Mouse (Mus musculus) embryonic facial prominence, embryonic 10.5 days (tissue): ENCODE data around the gene Fitm1. TPM values are rescaled to one million over a fixed set of nuclear protein-coding genes. Genes with fewer than 3 reads are reported as not detected.

Experiments
- DNase-seq: peaks from one replicate; pipeline ENCODE4 v3.0.0-alpha.2; 2017; ENCODE audit warnings: low spot score
- H3K27ac ChIP-seq: fragments of 300-500 bp; sonication (generic); replicated peaks from 2 replicates; pipeline ENCODE4 v1.5.1; 2016; ENCODE audit warnings: mild to moderate bottlenecking
- H3K27me3 ChIP-seq: fragments of 300-500 bp; sonication (generic); replicated peaks from 2 replicates; pipeline ENCODE4 v1.6.1; 2016; ENCODE audit warnings: low read depth, mild to moderate bottlenecking; ENCODE audit not compliant: poor library complexity, severe bottlenecking
- H3K36me3 ChIP-seq: fragments of 300-500 bp; sonication (generic); replicated peaks from 2 replicates; pipeline ENCODE4 v1.6.1; 2016; ENCODE audit warnings: mild to moderate bottlenecking, moderate library complexity
- H3K4me1 ChIP-seq: fragments of 300-500 bp; sonication (generic); 2 replicates; pipeline ENCODE4 v1.6.1; 2016
- H3K4me3 ChIP-seq: fragments of 300-500 bp; sonication (generic); 2 replicates; pipeline ENCODE4 v1.5.1; 2016; ENCODE audit warnings: mild to moderate bottlenecking, moderate library complexity
- H3K9me3 ChIP-seq: fragments of 300-500 bp; sonication (generic); 2 replicates; pipeline ENCODE4 v1.6.1; 2016; ENCODE audit warnings: mild to moderate bottlenecking
- WGBS: fragments of 180-500 bp; shearing (Covaris S2); methylation state at CpG from one replicate; pipeline ENCODE4 v1.1.7; 2016; 5-methylcytosine and 5-hydroxymethylcytosine counted together
- polyA plus RNA-seq: library from polyadenylated mRNA; unstranded; fragments of >200 nt; fragmentation: Nextera tagmentation; extraction: Ambion mirVana; gene quantifications from 2 replicates; pipeline ENCODE4 v1.2.1, GENCODE M21; 2016

Fitm1 gene
- polyA plus RNA-seq, 1 experiment from 2014 or later = 1.1 TPM

- Histone ChIP-seq H3K9me3 (no peaks in the 10 kb centered on the region), H3K4me1 (peaks cover 20% of the 10 kb centered on the region), H3K27me3 (no peaks in the 10 kb centered on the region), H3K36me3 (peaks cover 89% of the 10 kb centered on the region), H3K4me3 (no peak overlapping the region), H3K27ac (no peak overlapping the region)
- WGBS = 93% methylated on average over 16 of the region's 16 CpGs
- no peak for DNase-seq
Observed at GRCm38 (mm10) chr14:55605743-55606459, 30.5 kb downstream of the Fitm1 start.

- Histone ChIP-seq H3K27ac (no peak overlapping the region), H3K27me3 (no peaks in the 10 kb centered on the region), H3K36me3 (peaks cover 65% of the 10 kb centered on the region), H3K4me3 (no peak overlapping the region), H3K4me1 (peaks cover 14% of the 10 kb centered on the region), H3K9me3 (no peaks in the 10 kb centered on the region)
- 92% methylated on average over 6 of the region's 6 CpGs for WGBS
- DNase-seq = no peak
Observed at GRCm38 (mm10) chr14:55608339-55608738, 32.9 kb downstream of the Fitm1 start.

GRCm38 (mm10) chr14:55613346-55613745 is 37.9 kb downstream of the Fitm1 start:
- DNase-seq = no peak
- Histone ChIP-seq H3K4me1 (peaks cover 12% of the 10 kb centered on the region; the same call in 1 of the 2 replicates), H3K27me3 (no peaks in the 10 kb centered on the region), H3K27ac (no peak overlapping the region), H3K9me3 (no peaks in the 10 kb centered on the region), H3K36me3 (peaks cover 20% of the 10 kb centered on the region), H3K4me3 (no peak overlapping the region)
- 76% methylated on average over 6 of the region's 6 CpGs for WGBS

GRCm38 (mm10) chr14:55614565-55615178 is 39.3 kb downstream of the Fitm1 start:
- H3K27ac ChIP-seq = no peak overlapping the region
- H3K36me3 ChIP-seq = peaks cover 7% of the 10 kb centered on the region
- peaks cover 20% of the 10 kb centered on the region; the same call in 1 of the 2 replicates for H3K4me1 ChIP-seq
- no peaks in the 10 kb centered on the region for H3K9me3 ChIP-seq
- no peak overlapping the region for H3K4me3 ChIP-seq
- 80% methylated on average over 7 of the region's 7 CpGs for whole genome bisulfite sequencing
- peaks cover 6% of the 10 kb centered on the region; the same call in 1 of the 2 replicates for H3K27me3 ChIP-seq
- no peak for DNase-seq

- Histone ChIP-seq H3K27me3 (peaks cover 9% of the 10 kb centered on the region; the same call in 1 of the 2 replicates), H3K27ac (no peak overlapping the region), H3K9me3 (no peaks in the 10 kb centered on the region), H3K36me3 (no peaks in the 10 kb centered on the region), H3K4me3 (no peak overlapping the region), H3K4me1 (peaks cover 20% of the 10 kb centered on the region; the same call in 1 of the 2 replicates)
- no peak for DNase-seq
- WGBS = 33% methylated on average over 2 of the region's 2 CpGs
Observed at GRCm38 (mm10) chr14:55615876-55616275, 40.5 kb downstream of the Fitm1 start.

- Histone ChIP-seq H3K36me3 (no peaks in the 10 kb centered on the region), H3K9me3 (no peaks in the 10 kb centered on the region), H3K27ac (no peak overlapping the region), H3K27me3 (peaks cover 9% of the 10 kb centered on the region; the same call in 1 of the 2 replicates), H3K4me1 (peaks cover 20% of the 10 kb centered on the region; the same call in 1 of the 2 replicates), H3K4me3 (no peak overlapping the region)
- no peak for DNase-seq
- WGBS = 87% methylated on average over 2 of the region's 2 CpGs
Observed at GRCm38 (mm10) chr14:55616844-55617243, 41.4 kb downstream of the Fitm1 start.

- H3K36me3 ChIP-seq = 0 out of 2 replicates have a peak, but pooled peaks cover 3% of the 10 kb centered on the region
- peak; percentile 64 for DNase-seq
- 23% methylated on average over 21 of the region's 21 CpGs for WGBS
- H3K9me3 ChIP-seq = no peaks in the 10 kb centered on the region
- H3K4me1 ChIP-seq = peaks cover 20% of the 10 kb centered on the region; the same call in 1 of the 2 replicates
- H3K27me3 ChIP-seq = peaks cover 9% of the 10 kb centered on the region; the same call in 1 of the 2 replicates
- peak within 1 kb of the TSS; percentile 41 for H3K4me3 ChIP-seq
- no peak within 1 kb of the TSS; the same call in 1 of the 2 replicates for H3K27ac ChIP-seq
Observed at GRCm38 (mm10) chr14:55617822-55618221, 42.4 kb downstream of the Fitm1 start, which contains the start of gene Rec8. Gene Rec8, plus strand, starts transcription at chr14:55618037.

- Histone ChIP-seq H3K27me3 (peaks cover 9% of the 10 kb centered on the region; the same call in 1 of the 2 replicates), H3K4me3 (peak overlapping the region; percentile 41), H3K27ac (no peak overlapping the region; the same call in 1 of the 2 replicates), H3K4me1 (peaks cover 20% of the 10 kb centered on the region; the same call in 1 of the 2 replicates), H3K36me3 (peaks cover 11% of the 10 kb centered on the region), H3K9me3 (no peaks in the 10 kb centered on the region)
- 53% methylated on average over 22 of the region's 22 CpGs for WGBS
- DNase-seq = peak; percentile 31
Observed at GRCm38 (mm10) chr14:55618486-55619195, 43.2 kb downstream of the Fitm1 start.

Other genes starting within 250 kb of the Fitm1 start
- gene Dhrs4, start 96.9 kb upstream of the Fitm1 start, polyA plus RNA-seq = 77.3 and 88.4 TPM in 2 replicates
- gene Carmil3, start 85.0 kb upstream of the Fitm1 start, polyA plus RNA-seq = 3.4 and 3.5 TPM in 2 replicates
- 0.59 and 0.64 TPM in 2 replicates for gene Cpne6, start 65.2 kb upstream of the Fitm1 start, polyA plus RNA-seq
- 0.05 TPM in 1 of 2 replicates, not detected in the other for gene Nrl, start 50.6 kb upstream of the Fitm1 start, polyA plus RNA-seq
- gene Pck2, start 35.4 kb upstream of the Fitm1 start, polyA plus RNA-seq = 20.7 and 23.6 TPM in 2 replicates
- 65.9 and 74.1 TPM in 2 replicates for gene Dcaf11, start 15.6 kb upstream of the Fitm1 start, polyA plus RNA-seq
- gene A730061H03Rik, start 15.2 kb upstream of the Fitm1 start, polyA plus RNA-seq = not detected in 2 replicates
- 105 and 108 TPM in 2 replicates for gene Psme1, start 2.5 kb downstream of the Fitm1 start, polyA plus RNA-seq
- 6.0 and 6.6 TPM in 2 replicates for gene Emc9, start 9.7 kb downstream of the Fitm1 start, polyA plus RNA-seq
- gene Psme2, start 15.5 kb downstream of the Fitm1 start, polyA plus RNA-seq = 173 and 186 TPM in 2 replicates
- gene Rnf31, start 16.1 kb downstream of the Fitm1 start, polyA plus RNA-seq = 18.6 and 21.4 TPM in 2 replicates
- gene Irf9, start 28.0 kb downstream of the Fitm1 start, polyA plus RNA-seq = 7.2 and 8.0 TPM in 2 replicates
- 6.5 and 7.1 TPM in 2 replicates for gene Rec8, start 42.4 kb downstream of the Fitm1 start, polyA plus RNA-seq
- gene Ipo4, start 60.3 kb downstream of the Fitm1 start, polyA plus RNA-seq = 118 and 126 TPM in 2 replicates
- 0.89 and 1.4 TPM in 2 replicates for gene Gm49378, start 62.3 kb downstream of the Fitm1 start, polyA plus RNA-seq
- 78.3 and 79.3 TPM in 2 replicates for gene Tm9sf1, start 68.2 kb downstream of the Fitm1 start, polyA plus RNA-seq
- 0.74 and 0.82 TPM in 2 replicates for gene Tssk4, start 74.6 kb downstream of the Fitm1 start, polyA plus RNA-seq
- gene Mdp1, start 84.9 kb downstream of the Fitm1 start, polyA plus RNA-seq = 62.1 and 66.3 TPM in 2 replicates
- 60.7 and 64.7 TPM in 2 replicates for gene Gmpr2, start 96.3 kb downstream of the Fitm1 start, polyA plus RNA-seq
- gene Nedd8, start 96.5 kb downstream of the Fitm1 start, polyA plus RNA-seq = 628 and 638 TPM in 2 replicates
- gene Tinf2, start 106.2 kb downstream of the Fitm1 start, polyA plus RNA-seq = 65.8 and 69.2 TPM in 2 replicates
- 0.70 and 0.90 TPM in 2 replicates for gene Tgm1, start 138.3 kb downstream of the Fitm1 start, polyA plus RNA-seq
- gene Rabggta, start 146.6 kb downstream of the Fitm1 start, polyA plus RNA-seq = 29.7 and 35.3 TPM in 2 replicates
- gene Dhrs1, start 170.1 kb downstream of the Fitm1 start, polyA plus RNA-seq = 57.4 and 69.6 TPM in 2 replicates
- gene Nop9, start 170.1 kb downstream of the Fitm1 start, polyA plus RNA-seq = 59.1 and 64.5 TPM in 2 replicates
- 0.16 TPM in 1 of 2 replicates, not detected in the other for gene Cideb, start 182.8 kb downstream of the Fitm1 start, polyA plus RNA-seq
- gene Ltb4r2, start 185.8 kb downstream of the Fitm1 start, polyA plus RNA-seq = 0.13 and 0.39 TPM in 2 replicates
- 0.10 and 0.35 TPM in 2 replicates for gene Ltb4r1, start 190.3 kb downstream of the Fitm1 start, polyA plus RNA-seq
- gene Adcy4, start 208.5 kb downstream of the Fitm1 start, polyA plus RNA-seq = 10.7 and 11.4 TPM in 2 replicates
- gene Ripk3, start 213.2 kb downstream of the Fitm1 start, polyA plus RNA-seq = 21.4 and 24.1 TPM in 2 replicates
- 94.5 and 113 TPM in 2 replicates for gene Nfatc4, start 247.5 kb downstream of the Fitm1 start, polyA plus RNA-seq